Mouse (Mus musculus): Measurements from ENCODE around the gene Bsn. TPM values are rescaled to one million over a fixed set of nuclear protein-coding genes. Genes with fewer than 3 reads are reported as not detected.

Gene Bsn
- polyA plus RNA-seq (2014; fragmentation: Nextera tagmentation; extraction: Ambion mirVana) = 3.9 and 4.4 TPM in 2 replicates

GRCm38 (mm10) chr9:108189787-108190679 lies at the start of gene Bsn:
Gene Bsn (minus strand): TSS chr9:108190384.
- peak within 1 kb of the TSS; percentile 65 for H3K27ac ChIP-seq (ENCODE audit: low read depth, low read length)

GRCm38 (mm10) chr9:108239951-108240350 lies 49.8 kb upstream of the Bsn start:
- WGBS = 79% methylated on average over 5 of the region's 5 CpGs
- no peak overlapping the region for H3K27ac ChIP-seq (ENCODE audit: low read depth, low read length)
- no peaks in the 10 kb centered on the region for H3K9me3 ChIP-seq (ENCODE audit: control insufficient read depth, low read length)
- H3K9ac ChIP-seq (ENCODE audit: low read depth, low read length) = no peak overlapping the region
- DNase-seq (ENCODE audit: low spot score) (no peak), ATAC-seq (ENCODE audit: low FRiP score) (no peak)
- H3K4me2 ChIP-seq (replicated peaks; ENCODE audit: low read depth, low read length) = no peak overlapping the region
- H3K4me1 ChIP-seq (replicated peaks; ENCODE audit: control insufficient read depth, insufficient read depth, low read length) = no peaks in the 10 kb centered on the region
- H3K27me3 ChIP-seq (ENCODE audit: control insufficient read depth, insufficient read depth, low read length) = no peaks in the 10 kb centered on the region
- no peak overlapping the region for H3K4me3 ChIP-seq (ENCODE audit: low read depth, low read length)
- H3K36me3 ChIP-seq (ENCODE audit: control insufficient read depth, insufficient read depth, low read length) = no peaks in the 10 kb centered on the region

More at GRCm38 (mm10) chr9:108189787-108190679, at the start of gene Bsn:
- Histone ChIP-seq H3K4me2 (replicated peaks; ENCODE audit: low read depth, low read length) (peak within 1 kb of the TSS; percentile 79), H3K9me3 (ENCODE audit: control insufficient read depth, low read length) (no peaks in the 10 kb centered on the region), H3K9ac (ENCODE audit: low read depth, low read length) (peak within 1 kb of the TSS; percentile 81), H3K36me3 (ENCODE audit: control insufficient read depth, insufficient read depth, low read length) (no peaks in the 10 kb centered on the region), H3K4me1 (replicated peaks; ENCODE audit: control insufficient read depth, insufficient read depth, low read length) (no peaks in the 10 kb centered on the region), H3K27me3 (ENCODE audit: control insufficient read depth, insufficient read depth, low read length) (no peaks in the 10 kb centered on the region), H3K4me3 (ENCODE audit: low read depth, low read length) (peak within 1 kb of the TSS; percentile 74)
- ATAC-seq (ENCODE audit: low FRiP score) = peak; percentile 89
- DNase-seq (ENCODE audit: low spot score) = peak; percentile 92
- WGBS = 2% methylated on average over 57 of the region's 91 CpGs

DNA sequence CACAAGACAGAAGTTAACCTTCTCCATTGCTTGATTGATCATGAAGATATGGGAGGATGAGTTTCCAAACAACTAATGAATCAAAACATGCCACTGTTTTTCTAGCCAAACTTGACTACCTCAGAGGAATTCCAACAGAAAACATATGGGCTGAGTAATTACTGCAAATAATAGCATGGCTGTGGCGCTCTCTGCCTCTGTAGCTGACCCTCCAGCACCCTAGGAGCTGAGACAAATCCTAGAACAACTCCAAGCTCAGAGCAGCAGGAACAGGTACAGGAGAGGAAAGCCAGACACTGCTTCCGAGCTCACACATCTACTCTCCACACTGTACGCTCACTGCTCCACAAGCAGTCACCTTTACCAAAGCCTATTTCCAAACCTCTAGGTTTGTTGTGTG lies 48.6 kb upstream of the Bsn start:
- no peak overlapping the region for H3K4me3 ChIP-seq (ENCODE audit: low read depth, low read length)
- H3K27ac ChIP-seq (ENCODE audit: low read depth, low read length) = no peak overlapping the region
- no peak overlapping the region for H3K4me2 ChIP-seq (replicated peaks; ENCODE audit: low read depth, low read length)
- no peaks in the 10 kb centered on the region for H3K4me1 ChIP-seq (replicated peaks; ENCODE audit: control insufficient read depth, insufficient read depth, low read length)
- ATAC-seq (ENCODE audit: low FRiP score) (no peak), DNase-seq (ENCODE audit: low spot score) (no peak)
- H3K9ac ChIP-seq (ENCODE audit: low read depth, low read length) = no peak overlapping the region
- no peaks in the 10 kb centered on the region for H3K27me3 ChIP-seq (ENCODE audit: control insufficient read depth, insufficient read depth, low read length)
- H3K36me3 ChIP-seq (ENCODE audit: control insufficient read depth, insufficient read depth, low read length) = no peaks in the 10 kb centered on the region
- H3K9me3 ChIP-seq (ENCODE audit: control insufficient read depth, low read length) = no peaks in the 10 kb centered on the region
- WGBS = 74% methylated on average over 3 of the region's 3 CpGs

DNA sequence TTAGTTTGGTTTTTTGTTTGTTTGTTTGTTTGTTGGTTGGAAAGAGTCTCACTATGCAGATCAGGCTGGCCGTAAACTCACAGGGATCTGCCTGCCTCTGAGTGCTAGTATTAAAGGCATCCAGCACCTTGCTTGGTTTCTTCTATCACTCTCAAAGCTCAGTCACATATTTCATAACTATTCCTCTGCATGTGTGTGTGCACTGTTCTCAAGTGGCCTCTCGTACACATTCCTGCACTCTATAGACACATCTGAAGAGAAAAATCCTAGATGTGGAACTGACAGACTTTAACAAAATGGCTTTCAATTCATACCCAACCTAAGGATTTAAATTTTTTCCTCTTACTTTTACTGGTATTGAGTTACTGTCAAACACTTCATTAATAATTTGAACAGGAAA lies 48.2 kb upstream of the Bsn start:
- H3K4me3 ChIP-seq (ENCODE audit: low read depth, low read length) = no peak overlapping the region
- no peaks in the 10 kb centered on the region for H3K4me1 ChIP-seq (replicated peaks; ENCODE audit: control insufficient read depth, insufficient read depth, low read length)
- no peaks in the 10 kb centered on the region for H3K36me3 ChIP-seq (ENCODE audit: control insufficient read depth, insufficient read depth, low read length)
- ATAC-seq (ENCODE audit: low FRiP score) (no peak), DNase-seq (ENCODE audit: low spot score) (no peak)
- H3K27me3 ChIP-seq (ENCODE audit: control insufficient read depth, insufficient read depth, low read length) = no peaks in the 10 kb centered on the region
- no peaks in the 10 kb centered on the region for H3K9me3 ChIP-seq (ENCODE audit: control insufficient read depth, low read length)
- H3K4me2 ChIP-seq (replicated peaks; ENCODE audit: low read depth, low read length) = no peak overlapping the region
- no peak overlapping the region for H3K27ac ChIP-seq (ENCODE audit: low read depth, low read length)
- WGBS = 83% methylated on average over 2 of the region's 2 CpGs
- H3K9ac ChIP-seq (ENCODE audit: low read depth, low read length) = no peak overlapping the region

DNA sequence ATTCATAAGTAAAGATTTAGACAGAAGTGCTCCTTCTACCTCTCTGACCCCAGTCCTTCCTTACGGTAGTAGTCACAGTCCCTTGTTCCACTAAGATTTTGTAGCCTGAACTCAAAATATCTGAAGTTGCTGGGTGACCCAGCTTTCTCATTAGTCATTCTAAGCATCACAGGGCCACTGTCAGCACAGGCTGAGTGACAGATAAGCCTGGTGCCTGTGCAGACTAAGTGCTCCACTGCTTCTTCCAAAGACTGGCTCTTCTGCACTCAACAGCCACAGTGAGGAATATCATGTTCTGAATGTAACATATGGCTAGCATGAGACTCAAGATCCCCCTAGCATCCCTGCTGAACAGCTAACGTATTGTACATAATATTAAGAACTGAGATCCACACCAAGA lies 44.5 kb upstream of the Bsn start:
- H3K9ac ChIP-seq (ENCODE audit: low read depth, low read length) = no peak overlapping the region
- no peak overlapping the region for H3K4me2 ChIP-seq (replicated peaks; ENCODE audit: low read depth, low read length)
- no peaks in the 10 kb centered on the region for H3K27me3 ChIP-seq (ENCODE audit: control insufficient read depth, insufficient read depth, low read length)
- no peak overlapping the region for H3K27ac ChIP-seq (ENCODE audit: low read depth, low read length)
- H3K36me3 ChIP-seq (ENCODE audit: control insufficient read depth, insufficient read depth, low read length) = no peaks in the 10 kb centered on the region
- H3K4me3 ChIP-seq (ENCODE audit: low read depth, low read length) = no peak overlapping the region
- WGBS = 84% methylated on average over 2 of the region's 2 CpGs
- DNase-seq (ENCODE audit: low spot score) (no peak), ATAC-seq (ENCODE audit: low FRiP score) (no peak)
- no peaks in the 10 kb centered on the region for H3K9me3 ChIP-seq (ENCODE audit: control insufficient read depth, low read length)
- no peaks in the 10 kb centered on the region for H3K4me1 ChIP-seq (replicated peaks; ENCODE audit: control insufficient read depth, insufficient read depth, low read length)

- no peak overlapping the region for H3K4me2 ChIP-seq (replicated peaks; ENCODE audit: low read depth, low read length)
- H3K4me1 ChIP-seq (replicated peaks; ENCODE audit: control insufficient read depth, insufficient read depth, low read length) = no peaks in the 10 kb centered on the region; the same call in 1 of the 2 replicates
- no peaks in the 10 kb centered on the region for H3K27me3 ChIP-seq (ENCODE audit: control insufficient read depth, insufficient read depth, low read length)
- ATAC-seq (ENCODE audit: low FRiP score) (no peak), DNase-seq (ENCODE audit: low spot score) (no peak)
- H3K9me3 ChIP-seq (ENCODE audit: control insufficient read depth, low read length) = no peaks in the 10 kb centered on the region
- no peak overlapping the region for H3K4me3 ChIP-seq (ENCODE audit: low read depth, low read length)
- 94% methylated on average over 2 of the region's 2 CpGs for WGBS
- no peaks in the 10 kb centered on the region for H3K36me3 ChIP-seq (ENCODE audit: control insufficient read depth, insufficient read depth, low read length)
- H3K27ac ChIP-seq (ENCODE audit: low read depth, low read length) = no peak overlapping the region
- H3K9ac ChIP-seq (ENCODE audit: low read depth, low read length) = no peak overlapping the region
These were observed 42.7 kb upstream of the Bsn start for GRCm38 (mm10) chr9:108232908-108233307.

DNA sequence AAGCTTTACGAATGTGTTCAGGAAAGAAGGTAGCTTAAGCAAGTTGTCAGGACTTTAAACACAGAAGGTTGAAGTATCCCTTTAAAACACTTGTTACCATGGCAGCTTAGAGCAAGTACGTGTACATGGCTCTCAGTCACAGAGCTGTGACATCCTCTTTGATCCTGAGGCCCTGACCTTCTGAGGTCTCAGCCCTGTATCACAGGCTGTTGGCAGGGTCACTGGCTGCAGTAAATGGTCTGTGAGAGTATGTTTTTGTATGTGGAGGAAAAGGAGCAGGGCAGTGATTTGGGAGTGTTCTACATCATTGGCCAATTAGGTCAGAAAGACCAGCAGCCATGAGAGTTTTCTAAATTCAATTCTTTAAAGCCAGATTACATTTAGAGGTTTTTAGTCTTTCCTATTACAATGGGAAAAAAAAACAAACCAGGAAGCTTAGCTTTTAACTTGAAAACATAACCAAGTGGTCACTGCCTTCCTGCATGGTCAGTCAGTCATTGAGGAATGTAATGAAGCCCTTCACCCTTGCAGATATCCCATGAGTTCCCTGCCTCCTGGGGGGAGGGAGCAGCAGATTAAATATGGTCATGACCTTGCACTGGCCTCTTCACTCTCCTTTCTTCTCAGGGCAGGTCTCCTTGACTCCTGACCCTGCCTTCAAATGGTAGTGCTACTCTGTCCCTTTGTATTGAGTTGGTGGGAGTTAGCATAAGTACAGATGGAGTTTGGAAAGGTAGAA lies 37.9 kb upstream of the Bsn start:
- 48% methylated on average over 2 of the region's 2 CpGs for WGBS
- H3K4me3 ChIP-seq (ENCODE audit: low read depth, low read length) = no peak overlapping the region
- no peaks in the 10 kb centered on the region for H3K36me3 ChIP-seq (ENCODE audit: control insufficient read depth, insufficient read depth, low read length)
- ATAC-seq (ENCODE audit: low FRiP score) (no peak), DNase-seq (ENCODE audit: low spot score) (no peak)
- H3K27me3 ChIP-seq (ENCODE audit: control insufficient read depth, insufficient read depth, low read length) = no peaks in the 10 kb centered on the region
- no peak overlapping the region for H3K27ac ChIP-seq (ENCODE audit: low read depth, low read length)
- H3K4me2 ChIP-seq (replicated peaks; ENCODE audit: low read depth, low read length) = no peak overlapping the region
- no peaks in the 10 kb centered on the region for H3K9me3 ChIP-seq (ENCODE audit: control insufficient read depth, low read length)
- no peaks in the 10 kb centered on the region; the same call in 1 of the 2 replicates for H3K4me1 ChIP-seq (replicated peaks; ENCODE audit: control insufficient read depth, insufficient read depth, low read length)
- no peak overlapping the region for H3K9ac ChIP-seq (ENCODE audit: low read depth, low read length)

DNA sequence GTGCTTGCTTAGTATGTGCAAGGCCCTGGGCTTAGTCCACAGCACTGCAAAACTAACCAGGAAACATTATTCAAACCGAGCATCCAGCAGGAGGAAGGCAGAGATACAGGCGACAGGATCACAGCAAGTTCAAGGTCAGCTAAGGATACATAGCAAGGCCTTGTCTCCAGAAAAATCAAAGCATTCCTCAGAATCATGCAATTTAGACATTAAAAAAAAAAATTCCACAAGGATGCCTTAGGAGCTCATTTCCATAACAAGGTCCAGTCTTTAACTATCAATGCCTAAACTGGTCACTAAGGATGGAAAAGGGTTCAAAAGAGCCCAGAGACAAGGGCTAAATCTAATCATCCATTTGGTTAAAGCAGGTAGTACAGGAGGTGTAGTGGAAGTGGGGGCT lies 35.0 kb upstream of the Bsn start:
- no peaks in the 10 kb centered on the region for H3K9me3 ChIP-seq (ENCODE audit: control insufficient read depth, low read length)
- no peaks in the 10 kb centered on the region for H3K36me3 ChIP-seq (ENCODE audit: control insufficient read depth, insufficient read depth, low read length)
- ATAC-seq (ENCODE audit: low FRiP score) (no peak), DNase-seq (ENCODE audit: low spot score) (no peak)
- no peak overlapping the region for H3K4me2 ChIP-seq (replicated peaks; ENCODE audit: low read depth, low read length)
- no peak overlapping the region for H3K27ac ChIP-seq (ENCODE audit: low read depth, low read length)
- no peaks in the 10 kb centered on the region for H3K27me3 ChIP-seq (ENCODE audit: control insufficient read depth, insufficient read depth, low read length)
- no peaks in the 10 kb centered on the region; the same call in 1 of the 2 replicates for H3K4me1 ChIP-seq (replicated peaks; ENCODE audit: control insufficient read depth, insufficient read depth, low read length)
- no peak overlapping the region for H3K9ac ChIP-seq (ENCODE audit: low read depth, low read length)
- WGBS = 74% methylated on average over 2 of the region's 2 CpGs
- no peak overlapping the region for H3K4me3 ChIP-seq (ENCODE audit: low read depth, low read length)
